Mouse (Mus musculus): Measurements from ENCODE around the gene Plg. TPM values are rescaled to one million over a fixed set of nuclear protein-coding genes. Genes with fewer than 3 reads are reported as not detected.

The Plg gene
- polyA plus RNA-seq, 1 experiment from 2014 or later = not detected

GRCm38 (mm10) chr17:12381579-12381978, 3.2 kb downstream of the Plg start:
- Histone ChIP-seq H3K27ac (ENCODE audit: low read depth, low read length) (no peak overlapping the region), H3K4me2 (ENCODE audit: low read length) (no peak overlapping the region)
- WGBS = 89% methylated on average over 2 of the region's 2 CpGs

GRCm38 (mm10) chr17:12382531-12382930, 4.1 kb downstream of the Plg start:
- no peak overlapping the region for H3K4me2 ChIP-seq (ENCODE audit: low read length)
- peak; percentile 84 for ATAC-seq
- WGBS = 12% methylated on average over 2 of the region's 2 CpGs
- H3K9ac ChIP-seq (ENCODE audit: low read depth, low read length) = no peak overlapping the region
- no peaks in the 10 kb centered on the region for H3K9me3 ChIP-seq (ENCODE audit: control insufficient read depth, low read length)
- no peak overlapping the region for H3K4me3 ChIP-seq (ENCODE audit: low read length)
- H3K27ac ChIP-seq (ENCODE audit: low read depth, low read length) = no peak overlapping the region
- no peaks in the 10 kb centered on the region for H3K4me1 ChIP-seq (ENCODE audit: control insufficient read depth, insufficient read depth, low read depth, low read length)
- no peaks in the 10 kb centered on the region for H3K36me3 ChIP-seq (ENCODE audit: control insufficient read depth, insufficient read depth, low read length)
- no peaks in the 10 kb centered on the region for H3K27me3 ChIP-seq (replicated peaks; ENCODE audit: control insufficient read depth, insufficient read depth, low read length)

More at GRCm38 (mm10) chr17:12381579-12381978, 3.2 kb downstream of the Plg start:
- no peaks in the 10 kb centered on the region for H3K27me3 ChIP-seq (replicated peaks; ENCODE audit: control insufficient read depth, insufficient read depth, low read length)
- H3K36me3 ChIP-seq (ENCODE audit: control insufficient read depth, insufficient read depth, low read length) = no peaks in the 10 kb centered on the region
- H3K4me3 ChIP-seq (ENCODE audit: low read length) = no peak overlapping the region
- ATAC-seq = no peak
- no peaks in the 10 kb centered on the region for H3K4me1 ChIP-seq (ENCODE audit: control insufficient read depth, insufficient read depth, low read depth, low read length)
- no peaks in the 10 kb centered on the region for H3K9me3 ChIP-seq (ENCODE audit: control insufficient read depth, low read length)
- H3K9ac ChIP-seq (ENCODE audit: low read depth, low read length) = no peak overlapping the region

GRCm38 (mm10) chr17:12385049-12385794, 6.8 kb downstream of the Plg start:
- ATAC-seq = no peak
- Histone ChIP-seq H3K4me1 (ENCODE audit: control insufficient read depth, insufficient read depth, low read depth, low read length) (no peaks in the 10 kb centered on the region), H3K9me3 (ENCODE audit: control insufficient read depth, low read length) (no peaks in the 10 kb centered on the region), H3K27ac (ENCODE audit: low read depth, low read length) (no peak overlapping the region), H3K4me2 (ENCODE audit: low read length) (no peak overlapping the region), H3K9ac (ENCODE audit: low read depth, low read length) (no peak overlapping the region), H3K27me3 (replicated peaks; ENCODE audit: control insufficient read depth, insufficient read depth, low read length) (no peaks in the 10 kb centered on the region), H3K36me3 (ENCODE audit: control insufficient read depth, insufficient read depth, low read length) (no peaks in the 10 kb centered on the region), H3K4me3 (ENCODE audit: low read length) (no peak overlapping the region)
- WGBS = 68% methylated on average over 8 of the region's 8 CpGs

- ATAC-seq = no peak
- no peak overlapping the region for H3K4me3 ChIP-seq (ENCODE audit: low read length)
- no peaks in the 10 kb centered on the region for H3K4me1 ChIP-seq (ENCODE audit: control insufficient read depth, insufficient read depth, low read depth, low read length)
- no peak overlapping the region for H3K9ac ChIP-seq (ENCODE audit: low read depth, low read length)
- H3K9me3 ChIP-seq (ENCODE audit: control insufficient read depth, low read length) = no peaks in the 10 kb centered on the region; the same call in 1 of the 2 replicates
- no peaks in the 10 kb centered on the region for H3K36me3 ChIP-seq (ENCODE audit: control insufficient read depth, insufficient read depth, low read length)
- H3K27me3 ChIP-seq (replicated peaks; ENCODE audit: control insufficient read depth, insufficient read depth, low read length) = no peaks in the 10 kb centered on the region
- 86% methylated on average over 2 of the region's 2 CpGs for WGBS
- no peak overlapping the region for H3K4me2 ChIP-seq (ENCODE audit: low read length)
- no peak overlapping the region for H3K27ac ChIP-seq (ENCODE audit: low read depth, low read length)
Measured at GRCm38 (mm10) chr17:12387781-12388180, 9.4 kb downstream of the Plg start.

- no peak for ATAC-seq
- 97% methylated on average over 7 of the region's 7 CpGs for WGBS
- Histone ChIP-seq H3K4me3 (ENCODE audit: low read length) (no peak overlapping the region), H3K9me3 (ENCODE audit: control insufficient read depth, low read length) (no peaks in the 10 kb centered on the region; the same call in 1 of the 2 replicates), H3K4me2 (ENCODE audit: low read length) (no peak overlapping the region), H3K27me3 (replicated peaks; ENCODE audit: control insufficient read depth, insufficient read depth, low read length) (no peaks in the 10 kb centered on the region), H3K36me3 (ENCODE audit: control insufficient read depth, insufficient read depth, low read length) (no peaks in the 10 kb centered on the region), H3K27ac (ENCODE audit: low read depth, low read length) (no peak overlapping the region), H3K9ac (ENCODE audit: low read depth, low read length) (no peak overlapping the region), H3K4me1 (ENCODE audit: control insufficient read depth, insufficient read depth, low read depth, low read length) (no peaks in the 10 kb centered on the region)
Measured at GRCm38 (mm10) chr17:12388239-12388638, 9.8 kb downstream of the Plg start.

GRCm38 (mm10) chr17:12396163-12396677, 17.8 kb downstream of the Plg start:
- ATAC-seq = no peak
- Histone ChIP-seq H3K36me3 (ENCODE audit: control insufficient read depth, insufficient read depth, low read length) (no peaks in the 10 kb centered on the region), H3K4me1 (ENCODE audit: control insufficient read depth, insufficient read depth, low read depth, low read length) (no peaks in the 10 kb centered on the region), H3K27me3 (replicated peaks; ENCODE audit: control insufficient read depth, insufficient read depth, low read length) (no peaks in the 10 kb centered on the region), H3K4me2 (ENCODE audit: low read length) (no peak overlapping the region), H3K9me3 (ENCODE audit: control insufficient read depth, low read length) (no peaks in the 10 kb centered on the region; the same call in 1 of the 2 replicates), H3K9ac (ENCODE audit: low read depth, low read length) (no peak overlapping the region), H3K27ac (ENCODE audit: low read depth, low read length) (no peak overlapping the region), H3K4me3 (ENCODE audit: low read length) (no peak overlapping the region)
- WGBS = 93% methylated on average over 9 of the region's 9 CpGs

GRCm38 (mm10) chr17:12403420-12403819, 25.0 kb downstream of the Plg start:
- ATAC-seq = no peak
- no peaks in the 10 kb centered on the region for H3K36me3 ChIP-seq (ENCODE audit: control insufficient read depth, insufficient read depth, low read length)
- no peaks in the 10 kb centered on the region for H3K27me3 ChIP-seq (replicated peaks; ENCODE audit: control insufficient read depth, insufficient read depth, low read length)
- H3K9ac ChIP-seq (ENCODE audit: low read depth, low read length) = no peak overlapping the region
- H3K27ac ChIP-seq (ENCODE audit: low read depth, low read length) = no peak overlapping the region
- no peak overlapping the region for H3K4me3 ChIP-seq (ENCODE audit: low read length)
- no peaks in the 10 kb centered on the region for H3K9me3 ChIP-seq (ENCODE audit: control insufficient read depth, low read length)
- no peaks in the 10 kb centered on the region for H3K4me1 ChIP-seq (ENCODE audit: control insufficient read depth, insufficient read depth, low read depth, low read length)
- 61% methylated on average over 7 of the region's 7 CpGs for WGBS
- H3K4me2 ChIP-seq (ENCODE audit: low read length) = no peak overlapping the region

GRCm38 (mm10) chr17:12409346-12409944, 31.0 kb downstream of the Plg start:
- no peak for ATAC-seq
- H3K9ac ChIP-seq (ENCODE audit: low read depth, low read length) = no peak overlapping the region; the same call in 1 of the 2 replicates
- no peaks in the 10 kb centered on the region for H3K4me1 ChIP-seq (ENCODE audit: control insufficient read depth, insufficient read depth, low read depth, low read length)
- no peaks in the 10 kb centered on the region for H3K9me3 ChIP-seq (ENCODE audit: control insufficient read depth, low read length)
- no peaks in the 10 kb centered on the region for H3K36me3 ChIP-seq (ENCODE audit: control insufficient read depth, insufficient read depth, low read length)
- H3K27ac ChIP-seq (ENCODE audit: low read depth, low read length) = no peak overlapping the region
- WGBS = 79% methylated on average over 11 of the region's 11 CpGs
- no peaks in the 10 kb centered on the region for H3K27me3 ChIP-seq (replicated peaks; ENCODE audit: control insufficient read depth, insufficient read depth, low read length)
- H3K4me3 ChIP-seq (ENCODE audit: low read length) = no peak overlapping the region
- no peak overlapping the region for H3K4me2 ChIP-seq (ENCODE audit: low read length)

- Histone ChIP-seq H3K27ac (ENCODE audit: low read depth, low read length) (no peak overlapping the region), H3K4me2 (ENCODE audit: low read length) (no peak overlapping the region), H3K36me3 (ENCODE audit: control insufficient read depth, insufficient read depth, low read length) (no peaks in the 10 kb centered on the region), H3K9ac (ENCODE audit: low read depth, low read length) (no peak overlapping the region), H3K4me3 (ENCODE audit: low read length) (no peak overlapping the region), H3K9me3 (ENCODE audit: control insufficient read depth, low read length) (no peaks in the 10 kb centered on the region), H3K27me3 (replicated peaks; ENCODE audit: control insufficient read depth, insufficient read depth, low read length) (no peaks in the 10 kb centered on the region), H3K4me1 (ENCODE audit: control insufficient read depth, insufficient read depth, low read depth, low read length) (no peaks in the 10 kb centered on the region)
- WGBS = 71% methylated on average over 10 of the region's 10 CpGs
- ATAC-seq = no peak
Measured at GRCm38 (mm10) chr17:12412181-12412890, 33.9 kb downstream of the Plg start.

Data from hindbrain, embryonic 16.5 days (tissue).